Mouse (Mus musculus): ENCODE measurements around the gene Rif1. TPM values are rescaled to one million over a fixed set of nuclear protein-coding genes. Genes with fewer than 3 reads are reported as not detected.
A peak's percentile ranks its signal among the peaks of the same experiment; 100 is the strongest.
"Not testable (repeated sequence)": the region's sequence is repeated elsewhere in the genome, so short reads cannot be mapped to it uniquely, and the experiment has no call there.

Gene Rif1
- total RNA-seq, 2 experiments from 2014 or later = 10.5 to 11.4 TPM

DNA sequence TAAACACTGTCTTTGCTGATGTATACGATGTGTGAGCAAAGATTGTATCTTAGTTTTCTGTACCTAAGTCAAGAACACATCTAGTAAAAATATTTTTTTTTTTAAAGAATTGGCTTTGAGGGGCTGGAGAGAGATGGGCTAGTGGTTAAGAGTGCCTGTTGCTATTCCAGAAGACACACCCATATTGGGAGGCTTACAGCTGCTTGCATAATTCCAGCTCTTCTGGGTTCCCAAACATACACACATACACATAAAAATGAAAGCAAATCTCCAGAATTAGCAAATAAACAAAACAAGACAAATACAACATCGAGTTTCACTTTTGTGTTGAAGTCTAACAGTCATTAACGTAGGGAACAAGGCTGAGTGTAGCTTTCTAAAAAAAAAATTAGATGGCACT, 11.4 kb downstream of the Rif1 start:
- intact Hi-C loops (cut with DNase I) = no loop called here
- no peak overlapping the region for H3K27ac ChIP-seq
- TF ChIP-seq CTCF (IDR thresholded peaks at IDR 0.05) = no peak
- DNase-seq = no peak
- no peak overlapping the region for H3K4me3 ChIP-seq

DNA sequence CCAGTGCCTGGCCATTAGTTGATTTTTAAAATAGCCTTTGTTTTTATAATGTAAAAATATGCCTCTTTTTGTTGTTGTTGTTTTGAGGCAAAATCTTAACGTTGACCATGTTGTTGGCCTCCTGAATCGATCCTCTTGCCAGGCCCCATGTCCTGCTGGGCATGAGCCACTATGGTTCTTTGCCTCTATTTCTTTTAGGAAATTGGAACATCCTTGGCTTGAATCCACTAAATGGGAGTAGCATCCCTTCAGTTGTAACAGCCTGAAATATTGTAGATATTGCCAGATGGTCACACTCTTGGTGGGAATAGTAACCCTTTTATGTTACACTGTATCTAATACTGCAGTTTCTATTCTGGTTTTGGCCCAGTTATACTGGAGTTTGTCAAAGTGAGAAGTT, 11.9 kb downstream of the Rif1 start:
- intact Hi-C loops (cut with DNase I) = no loop called here
- no peak for DNase-seq
- Histone ChIP-seq H3K4me3 (no peak overlapping the region), H3K27ac (no peak overlapping the region)
- TF ChIP-seq CTCF (IDR thresholded peaks at IDR 0.05) = no peak

DNA sequence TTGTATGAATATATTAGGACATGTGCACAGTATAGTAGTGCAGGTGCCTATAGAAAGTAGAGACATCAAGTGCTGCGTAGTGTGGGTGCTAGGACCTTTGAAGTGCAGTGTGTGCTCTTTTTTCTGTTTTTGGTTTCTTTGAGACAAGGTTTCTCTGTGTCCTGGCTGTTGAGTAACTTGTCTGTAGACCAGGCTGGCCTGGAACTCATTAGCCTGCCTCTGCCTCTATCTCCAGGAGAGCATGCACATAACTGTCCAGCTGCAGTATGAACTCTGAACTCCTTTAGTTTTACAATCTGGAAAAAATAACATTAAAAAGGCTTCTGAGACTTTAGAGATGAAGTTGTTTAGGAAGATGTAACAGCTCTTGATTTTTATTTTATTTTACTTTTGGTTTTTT, 41.5 kb downstream of the Rif1 start:
- DNase-seq = no peak
- no peak for TF ChIP-seq CTCF (IDR thresholded peaks at IDR 0.05)
- intact Hi-C loops (cut with DNase I) = no loop called here
- Histone ChIP-seq H3K4me3 (no peak overlapping the region), H3K27ac (no peak overlapping the region)

DNA sequence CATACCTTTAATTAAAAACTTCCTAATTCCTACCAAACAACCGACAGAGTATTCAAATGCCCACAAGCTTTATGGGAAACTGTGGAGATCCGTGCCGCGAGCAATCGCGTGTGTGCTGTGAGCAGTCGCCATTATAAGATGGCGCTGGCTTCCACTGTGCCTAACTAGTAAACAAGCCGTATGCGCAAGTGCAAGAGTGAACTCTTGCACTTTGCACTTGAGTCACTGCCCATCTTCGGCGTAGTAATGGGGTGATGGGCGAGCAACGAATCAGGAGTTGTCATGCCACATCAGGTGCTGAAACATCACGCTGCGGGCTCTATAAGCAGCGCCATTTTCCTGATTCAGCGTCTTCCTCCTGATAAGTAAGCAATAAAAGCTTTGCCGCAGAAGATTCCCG, 58.7 kb downstream of the Rif1 start:
- H3K27ac ChIP-seq; H3K4me3 ChIP-seq; intact Hi-C loops (cut with DNase I); DNase-seq: not testable (repeated sequence)

DNA sequence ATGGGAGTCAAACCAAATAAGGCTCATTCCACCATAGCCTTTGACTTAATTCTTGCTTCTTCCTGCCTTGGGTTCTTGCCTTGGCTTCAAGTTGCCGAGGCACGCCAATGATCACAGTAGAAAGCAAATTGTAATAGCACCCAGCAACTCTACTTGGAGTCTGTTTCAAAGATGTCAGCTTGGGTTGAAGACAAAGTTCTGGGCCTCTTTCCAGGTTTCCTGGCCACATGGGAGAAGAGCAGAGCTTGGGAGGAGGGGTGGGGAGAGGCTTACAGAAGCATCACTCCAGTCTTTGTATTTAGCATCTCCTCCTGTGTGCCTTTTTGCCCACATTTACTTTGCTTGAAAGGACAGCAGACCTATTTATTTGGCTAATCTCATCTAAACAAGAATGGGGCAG, 60.7 kb downstream of the Rif1 start:
- peak; percentile 64 for DNase-seq
- intact Hi-C loops (cut with DNase I) = no loop called here
- TF ChIP-seq CTCF (IDR thresholded peaks at IDR 0.05) = no peak
- Histone ChIP-seq H3K4me3 (no peak overlapping the region), H3K27ac (peak overlapping the region; percentile 46; the same call in 1 of the 2 replicates)

DNA sequence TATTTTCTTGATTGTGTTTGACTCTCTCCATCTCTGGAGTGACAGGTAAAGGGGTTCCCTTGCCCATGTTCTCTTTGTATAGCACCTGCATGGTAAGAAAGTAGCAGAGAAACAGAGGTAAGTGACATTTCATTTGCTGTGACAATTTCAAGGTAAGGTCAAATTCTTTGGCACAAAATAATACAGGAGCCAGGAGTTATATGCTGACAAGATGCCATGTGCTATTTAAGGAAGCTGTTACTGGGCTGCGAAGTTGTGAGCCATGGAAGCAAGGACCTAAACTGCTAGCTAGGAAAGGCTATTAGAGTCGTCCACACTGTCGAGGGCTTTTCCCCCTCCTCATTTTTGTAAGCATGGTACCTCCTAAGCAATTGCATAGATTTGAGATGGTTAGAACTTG, 80.4 kb downstream of the Rif1 start:
- TF ChIP-seq CTCF (IDR thresholded peaks at IDR 0.05) = no peak
- H3K27ac ChIP-seq = peak overlapping the region; percentile 38; the same call in 1 of the 2 replicates
- no peak overlapping the region for H3K4me3 ChIP-seq
- intact Hi-C loops (cut with DNase I) = no loop called here
- DNase-seq = no peak

DNA sequence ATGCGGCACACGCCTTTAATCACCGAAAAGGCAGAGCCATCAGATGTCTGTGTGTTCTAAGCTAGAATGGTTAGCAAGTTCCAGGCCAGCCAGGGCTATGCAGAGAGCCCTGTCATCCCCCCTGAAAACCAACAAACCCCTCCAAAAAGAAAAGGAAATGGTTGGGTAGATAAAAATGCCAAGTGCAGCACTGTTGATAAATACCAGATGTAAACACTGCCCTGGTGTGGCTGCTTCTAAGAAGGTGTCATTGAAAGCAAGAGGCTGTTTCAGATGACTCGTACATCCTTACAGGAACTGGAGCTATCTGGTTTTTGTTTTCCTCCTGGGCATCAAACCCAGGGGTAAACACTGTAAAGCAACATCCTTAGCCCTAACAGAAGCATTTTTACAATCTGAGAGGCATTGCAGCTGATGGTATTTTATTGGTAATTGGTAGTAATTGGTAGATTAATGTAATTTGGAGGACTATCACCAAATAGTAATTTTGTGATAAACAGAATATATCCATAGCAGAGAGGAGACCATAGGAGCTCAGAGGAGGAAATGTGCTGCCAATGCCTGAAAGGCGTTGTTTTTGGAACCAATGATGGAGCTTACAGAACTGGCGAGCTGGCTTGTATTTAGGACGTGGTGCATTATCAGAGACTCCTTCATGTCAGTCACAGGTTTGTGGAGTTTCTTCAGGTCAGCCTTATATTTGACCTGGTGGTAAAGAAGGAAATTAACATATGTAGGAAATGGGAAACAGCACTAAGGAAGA, 96.8 kb downstream of the Rif1 start:
- no peak overlapping the region for H3K27ac ChIP-seq
- no peak for DNase-seq
- H3K4me3 ChIP-seq = no peak overlapping the region
- no peak for TF ChIP-seq CTCF (IDR thresholded peaks at IDR 0.05)
- intact Hi-C loops (cut with DNase I) = no loop called here

Other genes starting within 250 kb of the Rif1 start
- gene Rbm43, start 137.7 kb upstream of the Rif1 start, total RNA-seq (2021) = 1 to 10 TPM; 1.0 to 1.2 TPM
- gene Nmi, start 99.3 kb upstream of the Rif1 start, total RNA-seq (2021) = 1 to 10 TPM; 2.4 to 3.2 TPM
- gene Tnfaip6, start 34.8 kb upstream of the Rif1 start, total RNA-seq (2021) = 1 to 10 TPM in 1 of 2 experiments, under 1 TPM in 1; 0.59 to 1.2 TPM